Mouse (Mus musculus): Measurements from ENCODE around the gene Dazap1.

- TF ChIP-seq CTCF (IDR thresholded peaks at IDR 0.05; ENCODE audit: low read depth) (no peak), EP300 (IDR thresholded peaks at IDR 0.05; ENCODE audit: low read depth) (no peak)
Observed at GRCm38 (mm10) chr10:80226071-80226415, 35.2 kb upstream of the Dazap1 start.
